23 mouse cellular contexts compared by ENCODE assay signal in genomic region chr8:124704376-124704775, GRCm38 (mm10). TPM values are rescaled to one million over a fixed set of nuclear protein-coding genes. Genes with fewer than 3 reads are reported as not detected.
"Had no signal": no experiment of that assay in that cellular context is flagged by ENCODE, and none has a peak within 500 bp of the region (broad histone marks: within the 10 kb centered on the region; RNA-seq: fewer than 3 reads in every experiment).

No protein-coding gene starts in this region.

- H3K27ac ChIP-seq: kidney, postnatal 0 days; left cerebral cortex, adult 2 months; liver, embryonic 14.5 days; lung, embryonic 15.5 days; midbrain, embryonic 10.5 days; midbrain, embryonic 13.5 days; neural tube, embryonic 13.5 days; stomach, postnatal 0 days had no signal

- H3K4me3 ChIP-seq: left cerebral cortex, adult 2 months; lung, embryonic 15.5 days; megakaryocyte, embryonic 14.5 days; midbrain, embryonic 10.5 days; midbrain, embryonic 13.5 days; myocyte; neural tube, embryonic 13.5 days had no signal

- H3K4me1 ChIP-seq: lung, embryonic 15.5 days; midbrain, embryonic 10.5 days; midbrain, embryonic 13.5 days; neural tube, embryonic 13.5 days had no signal

- DNase-seq: kidney, adult 2 months; kidney, postnatal 4 days; lung, adult 18-20 months; lung, postnatal 10 days; lung, postnatal 36 days; retina, postnatal 1 day; right cerebral cortex, postnatal 25 days; spleen, adult 18-20 months; thymus, adult 2 months; thymus, postnatal 14 days; thymus, postnatal 4 days had no signal

- H3K27me3 ChIP-seq: lung, embryonic 15.5 days; megakaryocyte, embryonic 14.5 days; midbrain, embryonic 13.5 days; neural tube, embryonic 13.5 days had no signal

- H3K9me3 ChIP-seq: lung, embryonic 15.5 days; megakaryocyte, embryonic 14.5 days; midbrain, embryonic 10.5 days; midbrain, embryonic 13.5 days; neural tube, embryonic 13.5 days had no signal

RNA-seq across cellular contexts. Expression of gene Fam89a, which starts 47.3 kb away (rescaled TPM):
- total RNA-seq: left cerebral cortex, postnatal 10 days; neutrophil, adult 5-6 weeks had no signal
